Mouse (Mus musculus) thymus, adult 18-20 months (tissue): ENCODE results near the gene Eepd1.

ENCODE experiments used
- DNase-seq, 2 experiments: peaks; one replicate each; pipeline ENCODE4 v3.0.0; 2022; ENCODE audit warnings: mixed read lengths in 2 of 2

Gene Eepd1

GRCm38 (mm10) chr9:25590740-25591139 is 109.4 kb downstream of the Eepd1 start:
- no peak for DNase-seq

GRCm38 (mm10) chr9:25591390-25592354 is 110.3 kb downstream of the Eepd1 start:
- no peak for DNase-seq

- DNase-seq = no peak
These were observed 111.1 kb downstream of the Eepd1 start for GRCm38 (mm10) chr9:25592355-25592955.

- no peak for DNase-seq
These were observed 143.4 kb downstream of the Eepd1 start for GRCm38 (mm10) chr9:25624744-25625143.

GRCm38 (mm10) chr9:25629531-25630099 is 148.3 kb downstream of the Eepd1 start:
- no peak for DNase-seq
